Mouse (Mus musculus) testis, postnatal 14 days (tissue): ENCODE measurements around the gene Rbm25.
"Not testable (repeated sequence)": the region's sequence is repeated elsewhere in the genome, so short reads cannot be mapped to it uniquely, and the experiment has no call there.

ENCODE experiments used
- DNase-seq: peaks from one replicate; pipeline ENCODE4 v3.0.0; 2021; ENCODE audit warnings: low spot score

The Rbm25 gene

GRCm38 (mm10) chr12:83630936-83631335 lies at the start of gene Rbm25:
Rbm25 (plus strand) TSS chr12:83631236.
- DNase-seq = not testable (repeated sequence)

GRCm38 (mm10) chr12:83582106-83582505 lies 48.9 kb upstream of the Rbm25 start:
- no peak for DNase-seq

- no peak for DNase-seq
Measured at GRCm38 (mm10) chr12:83582747-83583146, 48.3 kb upstream of the Rbm25 start.

- DNase-seq = no peak
Measured at GRCm38 (mm10) chr12:83586628-83587027, 44.4 kb upstream of the Rbm25 start.

GRCm38 (mm10) chr12:83591754-83592501 lies 39.1 kb upstream of the Rbm25 start:
- DNase-seq = no peak

GRCm38 (mm10) chr12:83594454-83595040 lies 36.5 kb upstream of the Rbm25 start:
- no peak for DNase-seq

- DNase-seq = no peak
Measured at GRCm38 (mm10) chr12:83596191-83596954, 34.7 kb upstream of the Rbm25 start.

GRCm38 (mm10) chr12:83597025-83597501 lies 34.0 kb upstream of the Rbm25 start, which contains the start of gene Zfyve1:
Zfyve1 (minus strand) TSS chr12:83597222.
- peak; percentile 94 for DNase-seq

GRCm38 (mm10) chr12:83597881-83598280 lies 33.2 kb upstream of the Rbm25 start:
- no peak for DNase-seq

- no peak for DNase-seq
Measured at GRCm38 (mm10) chr12:83602285-83602684, 28.8 kb upstream of the Rbm25 start.

- DNase-seq = not testable (repeated sequence)
Measured at GRCm38 (mm10) chr12:83606411-83606810, 24.6 kb upstream of the Rbm25 start.

- no peak for DNase-seq
Measured at GRCm38 (mm10) chr12:83617261-83617660, 13.8 kb upstream of the Rbm25 start.

GRCm38 (mm10) chr12:83618981-83619380 lies 12.1 kb upstream of the Rbm25 start:
- DNase-seq = no peak

- DNase-seq = not testable (repeated sequence)
Measured at GRCm38 (mm10) chr12:83620694-83621093, 10.3 kb upstream of the Rbm25 start.

GRCm38 (mm10) chr12:83622031-83622755 lies 8.8 kb upstream of the Rbm25 start:
- no peak for DNase-seq

- no peak for DNase-seq
Measured at GRCm38 (mm10) chr12:83624321-83624720, 6.7 kb upstream of the Rbm25 start.

GRCm38 (mm10) chr12:83631743-83632679 lies 975 bp downstream of the Rbm25 start:
- DNase-seq = peak; percentile 99

GRCm38 (mm10) chr12:83632680-83633025 lies 1.6 kb downstream of the Rbm25 start:
- peak; percentile 82 for DNase-seq

GRCm38 (mm10) chr12:83633807-83634206 lies 2.8 kb downstream of the Rbm25 start:
- DNase-seq = no peak

- DNase-seq = no peak
Measured at GRCm38 (mm10) chr12:83641233-83641632, 10.2 kb downstream of the Rbm25 start.

- DNase-seq = no peak
Measured at GRCm38 (mm10) chr12:83643116-83643515, 12.1 kb downstream of the Rbm25 start.
